Mouse (Mus musculus) retina, postnatal 1 day (tissue): ENCODE measurements around the gene Tgoln1.

Experiments
- DNase-seq: peaks from one replicate; pipeline ENCODE4 v3.0.0-alpha.2; 2012

Gene Tgoln1

DNA sequence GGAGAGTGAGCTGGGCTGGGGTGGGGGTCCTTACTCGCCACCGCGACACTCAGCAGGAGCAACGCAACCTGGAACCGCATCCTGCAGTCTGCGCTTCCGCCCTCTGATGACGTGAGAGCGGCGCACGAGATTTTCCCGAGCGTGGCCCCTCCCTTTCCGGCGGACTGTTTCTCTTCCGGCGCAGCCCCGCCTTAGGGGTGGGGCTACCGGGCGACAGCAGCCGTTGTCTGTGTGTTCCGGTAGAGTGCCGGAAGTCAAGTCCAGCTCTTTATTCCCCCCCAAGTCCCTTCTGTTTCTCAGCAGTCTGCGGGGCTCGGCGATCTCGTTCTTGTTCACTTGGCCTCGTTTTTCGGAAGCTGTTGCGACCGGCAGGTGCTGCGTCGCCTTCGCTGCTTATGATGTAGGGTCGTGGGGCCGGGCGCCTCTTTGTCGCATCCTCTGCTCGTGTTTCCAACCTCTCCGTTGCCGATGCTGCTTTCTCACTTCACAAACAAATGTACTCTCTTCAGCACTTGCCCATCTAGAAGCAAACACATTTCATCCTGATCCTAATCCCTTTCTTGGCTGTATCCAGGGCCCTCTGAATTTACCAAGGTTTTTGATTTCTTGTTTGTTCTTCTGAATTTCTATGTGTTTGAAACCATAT lies at the start of gene Tgoln1:
TSS of gene Tgoln1 (minus strand) at position 358 of the 646 bp plus-strand sequence.
- peak; percentile 97 for DNase-seq

DNA sequence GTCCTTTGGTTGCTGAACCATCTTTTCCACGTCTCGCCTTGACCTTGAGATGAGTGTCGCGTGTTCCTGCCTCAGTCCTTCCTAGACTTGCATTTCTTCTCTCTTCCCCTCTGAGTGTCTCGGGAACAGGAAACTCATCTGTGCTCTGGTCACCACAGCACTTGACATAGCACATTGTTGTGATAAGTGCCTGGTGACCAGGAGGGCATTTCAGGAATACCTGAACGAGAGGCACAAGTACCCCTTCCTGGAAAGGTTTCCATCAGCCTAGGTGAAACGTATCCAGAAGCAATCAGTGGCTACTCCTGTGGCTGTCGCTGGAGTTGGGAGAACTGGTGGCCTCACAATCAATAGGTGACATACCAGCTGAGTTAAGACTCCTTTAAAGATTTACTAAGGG lies 47.5 kb upstream of the Tgoln1 start:
- DNase-seq: no peak

DNA sequence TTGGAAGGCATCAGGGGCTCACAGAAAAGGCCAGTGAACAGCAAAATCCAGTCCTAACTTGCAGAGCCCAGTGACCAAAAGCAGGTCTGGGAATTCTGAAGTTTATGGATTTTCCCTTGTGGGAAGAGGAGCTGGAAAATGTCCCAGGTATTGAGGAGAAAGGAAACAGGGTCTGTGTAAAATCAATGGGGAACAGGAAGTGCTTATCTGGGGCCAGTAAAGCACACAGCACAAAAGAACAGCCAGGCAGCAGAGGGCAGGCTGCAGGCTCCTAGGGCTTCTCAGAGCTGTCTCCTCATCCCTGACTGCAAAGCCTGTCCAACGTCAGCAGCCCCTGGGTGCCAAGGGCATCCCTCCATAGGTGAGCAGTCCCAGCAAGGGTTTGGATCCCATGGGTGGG lies 46.2 kb upstream of the Tgoln1 start:
- DNase-seq: no peak

DNA sequence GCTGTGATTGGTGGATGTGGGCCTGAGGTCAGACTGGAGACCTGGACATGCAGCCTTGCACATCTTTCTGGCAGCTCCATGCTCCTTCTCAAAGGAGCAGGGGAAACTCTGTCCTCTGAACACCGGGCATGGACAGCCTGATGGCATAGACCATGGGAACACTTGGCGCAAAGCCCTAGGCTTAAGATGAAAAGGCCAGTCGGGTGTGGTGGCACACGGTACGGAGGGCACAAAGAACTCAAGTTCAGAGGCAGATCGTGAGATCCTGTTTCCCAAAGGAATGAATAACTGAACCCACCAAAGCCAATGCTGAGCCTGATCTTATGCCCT lies 43.6 kb upstream of the Tgoln1 start:
- DNase-seq: no peak

DNA sequence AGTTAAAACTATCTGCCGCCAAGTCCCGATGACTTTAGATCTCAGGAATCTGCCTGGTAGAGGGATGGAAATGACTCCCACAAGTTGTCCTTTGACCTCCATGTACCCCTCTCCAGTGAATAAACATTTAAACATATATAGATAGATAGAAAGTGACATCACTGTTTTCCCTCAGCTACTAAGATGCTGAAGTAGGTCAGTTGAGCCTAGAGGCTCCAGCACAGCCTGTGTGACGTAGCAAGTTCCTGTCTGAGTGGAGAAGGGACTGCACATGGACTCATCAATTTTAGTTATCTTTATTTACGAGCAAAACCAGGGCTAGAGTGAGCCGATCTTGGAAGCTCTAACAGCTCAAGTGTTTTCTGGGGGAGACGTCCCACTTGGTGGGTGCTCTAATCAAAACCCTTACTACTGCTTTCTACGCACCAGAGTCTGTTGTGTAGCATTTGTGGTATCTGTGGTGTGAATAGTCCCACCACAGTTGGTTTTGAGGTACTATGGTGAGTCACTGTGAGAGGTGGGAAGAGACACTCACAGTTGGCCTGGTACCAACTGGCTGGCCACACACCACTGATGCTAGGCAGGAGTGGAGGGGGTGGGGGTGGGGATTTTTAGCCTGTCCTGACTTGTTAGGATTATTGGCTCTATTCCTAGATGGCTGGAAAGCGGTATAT lies 43.1 kb upstream of the Tgoln1 start:
- peak; percentile 68 for DNase-seq

DNA sequence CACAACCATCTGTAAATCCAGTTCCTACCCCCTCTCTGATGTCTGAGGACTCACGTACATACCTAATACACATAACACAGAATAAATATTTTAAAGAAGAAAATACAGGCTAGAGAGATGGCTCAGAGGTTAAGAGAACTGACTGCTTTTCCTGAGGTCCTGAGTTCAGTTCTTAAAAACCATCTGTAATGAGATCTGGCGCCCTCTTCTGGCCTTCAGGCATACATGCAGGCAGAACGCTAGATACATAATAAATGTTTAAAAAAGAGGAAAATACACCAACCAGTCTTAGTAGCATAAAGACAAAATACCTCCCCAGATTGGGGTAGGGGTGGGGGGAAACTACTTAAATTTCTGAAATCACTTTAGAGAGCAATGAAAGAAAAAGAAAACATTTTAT lies 41.2 kb upstream of the Tgoln1 start:
- DNase-seq: no peak

DNA sequence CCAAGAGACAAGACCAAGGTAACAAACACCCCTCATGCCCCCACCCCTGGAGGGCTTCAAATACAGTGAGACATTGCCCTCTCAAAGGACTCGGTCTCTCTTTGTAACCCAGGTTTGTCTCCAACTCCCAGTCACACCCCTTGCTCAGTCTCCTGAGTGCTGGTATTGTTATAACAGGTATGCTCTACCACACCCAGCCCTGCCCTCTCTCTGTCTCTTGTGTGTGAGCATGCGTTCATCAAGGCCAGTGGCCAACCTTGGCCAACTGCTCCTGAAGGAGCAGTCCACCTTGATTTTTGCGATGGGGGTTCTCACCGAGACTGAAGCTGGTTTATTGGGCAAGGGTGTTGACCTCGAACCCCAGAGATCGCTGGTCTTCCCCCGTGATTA lies 39.2 kb upstream of the Tgoln1 start:
- DNase-seq: no peak

DNA sequence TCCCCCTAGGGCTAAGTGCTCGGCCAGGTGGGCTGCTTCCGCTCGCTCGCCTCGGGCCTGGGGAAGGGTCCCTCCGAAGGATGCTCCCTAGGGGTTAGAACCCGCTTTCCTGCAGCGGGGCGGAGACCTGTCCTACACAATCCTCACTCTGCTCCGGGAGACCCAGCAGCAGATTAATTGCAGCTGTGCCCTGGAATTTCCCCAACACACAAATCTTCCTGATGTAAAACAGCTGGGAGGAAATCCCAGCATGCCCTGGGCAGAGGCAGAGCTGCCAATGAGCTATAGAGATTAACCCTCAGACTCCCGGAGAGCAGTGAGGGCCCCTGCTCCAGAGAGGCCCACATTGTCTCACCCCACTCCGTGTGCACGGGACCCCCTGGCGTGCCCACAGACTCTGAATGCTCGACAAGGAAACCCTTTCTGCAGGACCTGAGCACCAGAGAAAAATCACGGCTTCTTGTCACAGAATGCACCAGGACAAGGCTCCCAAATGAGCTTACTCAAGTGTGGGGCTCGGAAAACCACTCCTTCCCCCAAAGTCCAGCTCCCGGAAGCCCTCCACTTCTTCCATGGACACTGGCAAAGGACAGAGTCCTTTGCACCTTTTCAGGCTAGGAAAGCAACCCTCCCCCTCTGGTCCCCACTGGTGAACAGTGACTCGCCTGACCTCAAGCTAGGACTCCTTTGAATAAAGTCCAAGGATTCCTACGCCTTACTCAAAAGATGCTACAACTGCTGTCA lies 38.7 kb upstream of the Tgoln1 start:
- peak; percentile 55 for DNase-seq

DNA sequence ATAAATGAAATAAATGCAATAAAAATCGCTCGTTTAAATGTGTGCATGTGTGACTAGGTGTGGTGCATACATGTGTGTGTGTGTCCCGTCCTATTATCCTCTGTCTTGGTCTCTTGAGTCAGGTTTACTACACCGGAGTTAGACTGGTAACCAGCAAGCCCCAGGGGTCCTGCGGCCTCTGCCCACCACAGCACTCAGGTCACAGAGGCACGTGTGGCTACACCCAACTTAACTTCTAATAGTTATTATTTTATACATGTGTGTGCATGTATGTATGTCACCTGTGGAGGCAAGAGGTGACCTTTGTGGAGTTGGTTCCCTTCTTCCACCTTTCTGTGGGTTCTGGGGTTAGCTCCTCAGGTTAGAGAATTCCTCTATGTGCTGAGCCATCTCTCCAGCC lies 37.6 kb upstream of the Tgoln1 start:
- no peak for DNase-seq

DNA sequence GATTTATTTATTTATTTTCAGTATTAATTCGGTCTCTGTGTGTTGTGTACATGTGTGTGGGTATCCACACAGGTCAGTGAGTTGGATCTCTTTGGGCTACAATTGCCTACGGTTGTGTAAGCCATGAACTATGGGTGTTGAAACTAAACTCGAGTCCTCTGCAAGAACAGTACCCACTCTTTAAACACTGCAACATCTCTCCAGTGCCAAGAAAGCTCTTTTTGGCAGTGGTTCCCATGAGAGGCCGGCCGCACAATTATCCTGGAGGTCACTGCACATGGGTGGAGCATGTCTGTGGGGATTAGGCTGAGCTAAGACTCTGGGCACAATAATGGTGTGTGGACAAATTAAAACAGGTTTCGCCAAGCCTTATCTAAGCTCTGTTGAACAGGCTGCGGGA lies 36.6 kb upstream of the Tgoln1 start:
- DNase-seq: peak; percentile 68

DNA sequence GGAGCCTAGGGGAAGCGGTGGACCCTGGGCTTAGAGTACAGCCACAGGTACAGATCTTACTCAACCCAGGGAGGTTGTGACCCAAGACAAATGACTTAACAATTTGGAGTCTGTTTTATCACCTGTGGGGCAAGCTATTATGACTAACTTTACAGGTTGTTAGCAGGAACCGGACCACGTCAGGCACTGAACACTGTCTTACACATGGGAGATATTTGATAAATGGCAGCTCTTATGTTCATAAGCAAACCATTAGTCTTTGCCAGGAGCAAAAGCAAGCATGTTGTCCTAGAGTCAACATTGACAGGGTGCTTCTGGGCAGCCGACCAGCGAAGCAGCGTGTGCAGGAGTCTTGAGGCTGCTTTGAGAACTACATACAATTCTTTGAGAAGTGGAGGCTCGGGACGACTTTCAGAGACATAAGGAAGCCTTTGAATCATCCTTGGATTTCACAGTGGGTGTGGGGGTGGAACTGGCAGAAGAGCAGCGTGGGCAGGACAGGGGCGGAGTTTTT lies 33.6 kb upstream of the Tgoln1 start:
- DNase-seq: no peak

DNA sequence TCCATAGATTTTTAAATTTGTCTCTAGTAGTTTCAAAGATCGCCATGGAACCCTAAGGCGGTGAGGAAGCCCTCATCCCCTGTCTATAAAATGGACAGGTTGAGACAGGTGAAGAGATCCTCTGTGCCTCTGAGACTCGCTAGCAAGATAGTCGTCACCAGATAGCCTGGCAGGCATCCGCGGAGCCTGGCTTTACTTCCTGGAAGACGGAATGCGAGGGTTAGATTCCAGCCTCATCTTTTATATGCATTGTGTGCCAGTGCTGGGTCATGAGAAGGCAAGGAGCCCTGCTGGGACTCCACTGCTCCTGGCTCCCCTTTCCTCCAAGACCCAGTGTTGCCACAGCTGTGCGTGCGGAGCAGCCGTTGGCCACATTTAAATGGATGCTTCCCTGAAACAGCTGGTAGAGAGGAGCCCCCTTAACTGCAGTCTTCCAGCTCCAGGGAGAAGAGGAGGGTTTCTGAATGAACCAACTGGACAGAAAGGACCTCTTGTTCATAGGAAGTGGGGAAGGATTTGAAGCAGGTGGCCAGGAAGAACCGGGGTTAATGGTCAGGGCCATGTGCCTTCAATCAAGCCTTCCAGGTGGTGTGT lies 31.3 kb upstream of the Tgoln1 start:
- DNase-seq: no peak

DNA sequence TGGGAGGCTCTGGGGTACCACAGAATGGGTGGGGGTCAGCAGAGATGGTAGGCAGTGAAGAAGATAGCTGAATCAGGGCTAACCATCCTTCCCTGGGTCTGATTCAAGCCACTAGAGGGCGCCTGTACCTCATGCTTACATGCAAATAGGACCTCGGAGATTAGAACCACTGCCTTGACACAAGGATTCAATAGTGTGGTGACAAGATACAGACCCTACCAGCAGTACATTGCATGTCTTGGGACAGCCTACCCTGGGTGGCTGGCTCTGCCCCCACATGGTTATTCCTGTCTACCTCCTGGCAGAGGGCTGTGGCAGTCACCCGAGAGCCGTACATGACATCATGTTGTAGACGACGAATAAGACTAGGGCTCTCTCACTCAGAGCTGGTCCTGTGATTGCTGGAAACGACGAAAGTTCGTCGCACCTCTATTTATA lies 30.6 kb upstream of the Tgoln1 start:
- DNase-seq: peak; percentile 85

DNA sequence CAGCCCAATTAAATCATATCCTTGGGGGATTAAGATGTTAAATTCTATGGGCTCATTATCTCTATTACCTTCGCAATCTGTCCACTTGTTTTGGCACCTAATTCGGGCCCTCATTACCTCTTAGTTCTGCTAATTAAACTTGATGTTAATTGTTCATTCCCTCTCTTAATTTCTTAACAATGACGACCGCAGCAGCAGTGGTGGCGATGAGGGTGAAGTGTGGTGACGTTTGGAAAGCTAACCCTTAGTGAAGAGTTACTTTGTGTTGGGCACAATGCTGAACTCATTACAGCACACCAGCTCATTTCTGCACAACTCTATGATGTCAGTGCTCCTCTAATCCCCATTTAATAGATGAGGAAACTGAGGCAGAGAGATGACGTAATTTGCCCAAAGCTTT lies 28.6 kb upstream of the Tgoln1 start:
- peak; percentile 83 for DNase-seq

DNA sequence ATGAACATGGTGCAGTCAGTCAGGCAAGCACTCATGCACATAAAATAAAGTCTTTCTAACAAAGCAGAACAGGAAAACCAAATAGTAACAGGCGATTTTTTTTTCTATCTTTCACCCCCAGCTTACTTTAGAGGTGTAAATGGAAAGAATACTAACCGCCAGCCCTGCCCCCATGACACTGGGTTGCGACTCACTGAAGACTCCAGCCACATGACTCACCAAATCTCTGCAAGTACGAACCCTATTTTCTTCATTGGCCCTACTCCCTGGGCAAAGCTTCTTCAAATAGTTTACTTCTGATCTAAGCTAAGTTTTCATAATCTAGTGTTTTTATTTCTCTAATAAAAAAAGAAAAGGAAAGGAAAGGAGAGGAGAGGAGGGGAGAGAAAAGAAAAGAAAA lies 27.8 kb upstream of the Tgoln1 start:
- no peak for DNase-seq

DNA sequence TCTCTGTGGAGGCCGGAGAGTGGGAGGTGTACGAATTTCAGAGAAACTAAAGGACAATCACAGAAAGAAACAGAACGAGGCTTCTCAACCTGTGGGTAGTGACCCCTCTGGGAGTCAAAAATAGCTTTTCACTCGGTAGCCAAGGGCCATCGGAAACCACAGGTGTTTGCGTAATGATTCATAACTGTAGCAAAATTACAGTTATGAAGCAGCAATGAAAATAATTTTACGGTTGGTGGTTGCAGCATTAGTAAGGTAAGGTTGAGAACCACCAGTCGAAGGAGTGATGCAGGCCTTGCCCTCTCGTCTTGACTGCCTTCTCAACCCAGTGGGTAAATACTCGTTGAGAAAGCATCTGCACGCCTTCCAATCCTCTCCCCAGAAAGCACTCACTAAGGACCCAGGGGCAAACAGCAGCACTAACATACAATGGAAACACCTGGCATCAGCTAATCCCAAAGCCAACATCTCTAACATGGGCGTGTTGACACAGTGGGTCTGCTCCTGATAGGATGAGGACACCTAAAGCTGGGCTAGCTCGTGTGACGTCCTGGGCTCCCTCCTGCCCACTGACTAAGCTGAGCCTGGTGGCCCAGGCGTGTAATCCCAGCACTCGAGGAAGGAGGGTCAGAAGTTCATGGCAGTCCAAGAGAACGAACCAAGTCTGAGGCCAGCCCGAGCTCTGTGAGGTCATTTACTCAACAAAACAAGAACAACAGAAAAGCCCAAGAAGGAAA lies 24.6 kb upstream of the Tgoln1 start:
- no peak for DNase-seq

DNA sequence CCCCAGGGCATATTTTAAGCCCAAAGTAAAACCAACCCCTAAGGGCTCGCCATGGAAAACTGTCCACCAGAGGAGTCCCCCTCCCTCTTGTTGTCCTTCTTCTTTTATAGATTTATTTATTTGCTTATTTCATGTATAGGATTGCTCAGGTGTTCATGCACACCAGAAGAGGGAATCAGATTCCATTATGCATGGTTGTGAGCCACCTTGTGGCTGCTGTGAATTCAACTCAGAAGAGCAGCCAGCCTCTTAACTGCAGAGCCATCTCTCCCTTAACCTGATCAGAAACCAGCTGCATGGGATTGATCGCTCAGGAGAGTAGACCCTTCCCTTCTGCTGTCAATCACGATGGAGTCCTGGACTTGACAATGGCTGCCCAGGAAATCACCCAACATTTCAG lies 20.1 kb upstream of the Tgoln1 start:
- DNase-seq: no peak

DNA sequence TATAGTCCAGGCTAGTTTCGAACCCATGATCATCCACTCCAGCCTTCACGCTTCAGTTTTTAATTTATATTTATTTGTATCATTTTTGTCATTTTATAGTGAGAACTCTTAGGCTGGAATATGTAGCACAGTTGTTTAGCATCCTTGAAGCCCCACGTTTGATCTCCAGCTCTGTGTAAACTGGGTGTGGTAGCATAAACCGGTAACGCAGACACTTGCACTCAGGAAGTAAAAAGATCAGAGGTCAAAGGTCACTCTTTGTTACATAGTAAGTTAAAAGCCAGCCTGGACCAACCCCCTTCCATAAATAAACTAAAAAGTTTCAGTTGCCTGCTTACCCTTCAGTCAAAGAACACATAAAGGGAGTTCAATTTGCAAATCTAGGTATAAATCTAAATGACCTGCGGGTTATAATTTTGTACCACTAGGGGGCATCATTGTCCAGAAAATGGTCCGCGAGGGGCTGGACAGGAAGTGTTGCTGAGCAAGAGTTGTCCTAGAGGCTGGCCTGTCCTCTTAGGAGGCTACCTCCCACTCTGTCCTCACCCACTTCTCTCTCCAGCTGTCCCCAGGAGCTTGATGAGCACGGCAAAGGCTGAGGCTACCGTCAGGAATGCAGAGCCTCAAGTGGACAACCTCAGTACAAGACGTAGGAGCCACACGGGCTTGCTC lies 19.1 kb upstream of the Tgoln1 start:
- DNase-seq: peak; percentile 85

DNA sequence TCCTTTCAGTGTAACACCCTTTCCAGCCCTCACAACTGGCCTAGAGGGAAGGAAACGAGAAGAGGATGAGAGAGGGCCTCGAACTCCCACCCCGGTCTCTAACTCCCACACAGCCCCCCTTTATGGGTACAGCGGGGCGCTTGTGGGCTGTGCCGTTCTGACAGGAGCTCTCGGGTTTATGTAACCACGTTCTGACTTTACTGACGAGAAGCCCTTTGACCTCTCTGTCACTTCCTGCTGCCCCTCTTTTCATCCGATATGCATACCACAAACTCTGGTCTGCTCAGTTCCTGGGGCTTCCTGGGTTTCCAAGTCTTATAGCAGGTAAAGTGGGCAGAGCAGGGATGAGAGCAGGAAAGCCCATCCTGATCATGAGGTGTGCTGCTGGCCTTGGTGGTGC lies 17.5 kb upstream of the Tgoln1 start:
- no peak for DNase-seq

DNA sequence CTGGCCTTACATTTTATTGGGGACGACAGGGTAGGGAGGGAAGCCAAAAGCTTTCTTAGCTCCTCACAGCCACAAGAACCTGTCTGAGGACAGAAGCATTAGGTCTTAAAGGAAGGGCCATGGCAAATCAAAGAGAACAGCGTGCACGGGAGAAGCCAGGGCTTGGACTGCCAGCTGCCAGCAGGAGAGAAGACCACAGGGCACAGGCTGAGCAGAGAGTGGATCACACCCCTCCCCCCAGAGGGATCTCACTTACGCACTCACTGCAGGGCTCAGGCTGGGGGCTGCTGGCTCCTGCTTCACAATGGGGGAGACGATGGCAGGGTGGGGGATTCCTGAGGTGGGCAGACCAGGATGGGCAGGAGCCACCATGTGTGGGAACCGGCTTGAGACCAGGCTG lies 14.9 kb upstream of the Tgoln1 start:
- DNase-seq: peak; percentile 34

DNA sequence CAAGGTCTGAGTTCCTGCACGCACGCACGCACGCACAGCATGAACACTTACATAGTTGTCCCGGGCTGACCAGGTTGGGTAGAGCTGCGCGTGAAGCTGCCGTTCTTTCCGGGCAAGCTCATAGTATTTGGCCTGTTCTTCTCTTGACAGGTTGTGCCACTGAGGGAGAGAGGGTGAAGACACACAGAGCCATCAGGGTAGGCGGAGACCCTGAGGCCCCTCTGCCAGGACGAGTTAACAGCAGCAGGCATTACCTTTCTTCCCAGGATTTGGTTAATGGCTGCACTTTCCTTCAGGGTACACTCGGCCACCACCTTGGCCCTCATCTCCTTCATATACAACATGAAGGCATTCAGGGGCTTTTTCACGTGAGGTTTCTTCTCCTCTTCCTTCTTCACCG lies 14.2 kb upstream of the Tgoln1 start:
- no peak for DNase-seq

DNA sequence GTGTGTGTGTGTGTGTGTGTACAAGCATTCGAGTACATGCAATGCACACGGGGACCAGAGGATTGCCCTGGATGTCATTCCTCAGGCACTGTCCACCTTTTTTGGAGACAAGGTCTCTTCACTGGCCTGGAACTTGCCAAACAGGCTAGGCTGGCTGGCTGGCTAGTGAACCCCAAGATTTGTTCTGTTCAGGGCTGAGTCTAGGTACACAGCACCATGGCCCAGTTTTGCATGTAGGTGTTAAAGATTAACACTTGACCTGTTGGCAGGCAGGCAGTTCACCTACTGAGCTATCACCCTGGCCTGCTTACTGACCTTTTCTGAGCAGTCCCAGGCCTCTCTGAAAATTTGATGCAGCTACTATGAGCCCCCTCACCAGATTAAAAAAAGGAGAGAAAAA lies 13.6 kb upstream of the Tgoln1 start:
- DNase-seq: no peak
